Mouse (Mus musculus) gonadal fat pad, adult 2 months (tissue): ENCODE data around the gene Tifab. TPM values are rescaled to one million over a fixed set of nuclear protein-coding genes. Genes with fewer than 3 reads are reported as not detected.

Experiments
- DNase-seq: peaks from one replicate; pipeline ENCODE4 v3.0.0-alpha.2; 2012; ENCODE audit warnings: low read depth
- polyA plus RNA-seq: library from polyadenylated mRNA; depleted of rRNA; stranded (reverse); fragments of >200 nt; gene quantifications from 2 replicates; pipeline ENCODE4 v1.2.3, GENCODE M21; 2012; rRNA removed

Tifab gene
- polyA plus RNA-seq, 1 experiment, result 3.8 TPM

DNA sequence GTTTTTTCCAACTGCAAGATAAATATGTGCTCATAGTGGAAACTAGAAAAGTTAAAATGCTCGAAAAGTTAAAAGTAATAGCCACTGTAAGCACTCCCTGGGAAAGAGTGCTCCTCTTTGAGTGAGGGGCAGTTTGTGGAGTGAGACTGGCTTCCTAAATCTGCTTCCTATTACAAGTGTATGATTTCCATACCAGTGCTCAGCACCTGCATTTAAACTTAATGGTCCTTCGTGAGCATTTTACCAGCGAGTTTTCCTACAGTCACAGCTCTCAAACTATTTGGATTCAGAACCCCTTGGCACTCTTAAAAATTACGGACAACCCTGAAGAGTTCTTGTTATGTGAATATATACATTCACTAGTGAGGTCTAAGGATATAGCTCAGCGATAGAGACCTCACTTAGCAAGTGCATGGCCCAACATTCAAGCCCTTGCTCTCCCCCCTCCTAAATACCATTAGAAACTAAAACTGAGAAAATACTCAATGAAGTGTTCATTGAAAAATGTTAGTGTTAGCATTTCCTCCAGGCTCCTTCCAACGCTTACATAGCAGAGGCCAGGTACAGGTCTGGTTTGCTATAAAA lies 39.4 kb downstream of the Tifab start:
- DNase-seq, result no peak

- no peak for DNase-seq
These were observed 42.5 kb downstream of the Tifab start, which contains the start of gene H2afy for GRCm38 (mm10) chr13:56136200-56136599. TSS of gene H2afy (minus strand) at chr13:56136361.

- DNase-seq, result no peak
These were observed 43.2 kb downstream of the Tifab start for GRCm38 (mm10) chr13:56135231-56136052.

DNA sequence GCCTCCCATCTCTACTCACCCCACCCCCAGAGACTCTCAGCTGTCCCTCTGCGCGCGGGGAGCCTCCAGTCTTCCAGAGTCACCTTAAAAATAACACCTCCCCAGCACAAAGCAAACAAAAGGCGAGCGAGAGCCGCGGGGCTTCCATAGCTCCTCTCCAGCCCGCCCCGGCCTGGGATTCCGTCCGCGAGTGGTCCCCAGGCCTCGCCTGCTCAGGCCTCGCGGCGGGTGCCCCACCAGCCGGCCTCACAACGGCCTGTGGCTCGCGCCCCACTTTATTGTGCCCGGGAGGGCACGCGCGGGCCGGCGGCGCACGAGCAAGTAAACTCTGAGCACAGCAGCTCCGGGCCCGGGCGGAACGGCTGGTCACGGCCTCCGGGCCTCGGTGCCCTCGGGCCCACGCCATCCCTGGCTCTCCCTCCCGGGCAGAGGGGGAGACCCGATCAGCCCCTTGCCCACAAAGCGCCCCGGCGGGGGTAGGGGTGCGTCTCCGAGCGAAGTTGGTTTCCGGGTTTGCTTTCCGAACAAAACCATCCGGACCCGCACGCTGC lies 44.0 kb downstream of the Tifab start:
- no peak for DNase-seq

DNA sequence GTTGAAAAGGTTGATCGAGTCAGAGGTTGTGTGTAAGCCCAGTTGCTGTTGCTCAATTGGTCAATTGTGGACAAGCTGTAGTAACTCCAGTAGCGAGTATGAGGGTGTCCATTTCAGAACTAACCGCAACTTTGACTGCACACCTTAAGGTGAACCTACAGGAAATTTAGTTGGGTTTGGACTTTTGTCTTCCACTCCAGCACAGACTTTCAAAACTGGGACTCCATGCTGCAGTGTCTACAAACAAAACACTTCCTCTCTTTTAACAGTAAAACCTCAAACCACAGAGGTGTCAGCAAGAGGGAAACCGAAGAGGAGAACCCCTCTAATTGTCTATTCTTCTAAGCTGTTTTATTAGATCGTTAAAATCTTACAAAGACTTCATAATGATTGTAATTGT lies 44.7 kb downstream of the Tifab start:
- DNase-seq, result no peak

DNA sequence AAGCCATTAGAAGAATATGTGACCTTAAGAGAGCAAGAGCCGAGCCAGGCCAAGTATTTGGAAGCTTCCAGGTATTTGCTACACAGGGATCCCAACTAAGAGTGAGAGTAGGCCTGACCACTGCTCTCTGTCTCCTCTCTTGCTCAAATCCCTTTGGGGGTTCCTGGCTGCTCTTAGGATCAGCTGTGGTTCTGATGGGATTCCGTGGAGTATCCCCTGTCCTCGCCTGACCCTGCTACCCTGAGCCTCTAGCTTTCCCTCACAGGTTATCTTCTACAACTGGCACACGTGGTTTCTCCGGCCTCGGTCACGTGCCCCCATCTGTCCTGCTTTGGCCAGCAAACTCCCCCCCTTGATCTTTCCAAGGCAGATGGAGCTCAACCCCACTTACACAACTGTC lies 45.7 kb downstream of the Tifab start:
- no peak for DNase-seq

GRCm38 (mm10) chr13:56132326-56132936 lies 46.3 kb downstream of the Tifab start:
- DNase-seq, result no peak

DNA sequence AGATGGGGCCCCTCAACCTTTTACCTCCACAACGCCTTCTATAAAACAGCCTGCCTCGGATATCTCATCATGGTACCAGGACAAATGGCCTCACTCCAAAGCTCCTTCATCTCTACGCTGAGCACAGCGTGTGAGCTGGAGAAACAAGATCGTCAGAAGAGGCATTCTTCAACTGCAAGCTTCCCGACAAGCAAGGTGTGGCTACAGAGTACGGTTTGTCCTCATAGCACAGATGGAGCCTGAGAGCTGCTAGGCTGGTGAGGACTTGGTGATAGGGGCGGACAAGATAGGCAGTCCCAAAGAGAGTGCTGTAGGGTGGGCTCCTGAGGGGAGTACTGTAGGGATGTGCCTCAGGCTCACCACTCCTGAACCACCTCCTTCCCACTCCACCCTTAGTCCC lies 48.1 kb downstream of the Tifab start:
- DNase-seq, result no peak

DNA sequence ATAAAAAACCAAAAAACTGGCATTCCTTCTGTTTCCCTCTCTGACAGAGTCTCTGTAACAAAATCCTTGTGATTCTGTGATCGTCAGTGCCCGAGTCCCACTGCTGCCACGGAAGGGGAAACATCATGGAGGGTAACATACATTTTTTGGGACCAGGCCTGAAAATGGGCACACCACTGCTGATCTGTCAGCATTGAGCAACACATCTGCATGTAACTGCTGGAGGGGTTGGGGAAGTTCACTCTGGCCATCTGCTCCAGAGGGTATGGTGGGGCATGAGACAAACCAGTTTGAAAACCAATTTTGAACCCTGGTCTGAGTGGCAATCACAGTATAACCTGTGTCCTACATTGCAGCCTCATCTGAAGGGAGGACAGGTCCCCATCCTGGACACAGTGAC lies 49.1 kb downstream of the Tifab start:
- no peak for DNase-seq

DNA sequence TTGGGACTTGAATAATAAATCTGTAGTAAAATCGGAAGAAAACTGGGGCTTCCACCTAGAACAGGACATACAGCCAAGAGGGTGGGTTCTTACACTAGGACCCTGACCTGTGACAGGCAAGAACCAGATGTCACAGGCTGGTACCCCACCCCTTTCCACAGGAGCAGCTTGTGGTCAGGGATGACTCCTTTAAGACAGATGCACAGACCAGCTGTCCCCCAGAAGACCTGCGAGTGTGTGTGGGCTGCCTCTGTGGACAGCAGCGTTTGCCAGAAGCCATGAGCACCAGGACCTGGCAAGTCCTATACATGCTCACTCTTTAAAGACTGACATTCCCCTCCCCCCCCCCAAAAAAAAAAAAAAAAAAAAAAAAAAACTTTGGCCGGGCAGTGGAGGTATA lies 49.7 kb downstream of the Tifab start:
- no peak for DNase-seq

DNA sequence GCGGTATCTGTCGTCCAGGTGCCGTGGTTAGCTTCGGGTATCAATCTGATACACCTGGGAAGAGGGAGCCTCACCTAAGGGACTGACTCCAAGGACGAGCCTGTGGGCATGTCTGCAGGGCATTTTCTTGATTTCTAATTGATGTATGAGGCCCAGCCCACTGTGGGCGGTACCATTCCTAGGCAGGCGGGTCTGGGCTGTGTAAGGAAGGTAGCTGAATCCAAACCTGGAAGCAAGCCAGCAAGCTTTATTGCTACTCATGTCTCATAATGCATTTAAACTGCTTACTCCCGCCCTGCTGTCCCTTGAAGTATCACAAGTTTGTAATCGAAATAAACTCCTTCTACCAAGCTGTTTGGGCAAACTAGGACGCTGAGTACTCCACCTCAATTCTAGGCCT lies 53.1 kb downstream of the Tifab start:
- no peak for DNase-seq

Other genes starting within 250 kb of the Tifab start
- 77.4 and 109 TPM in 2 replicates for gene H2afy, start 42.5 kb downstream of the Tifab start, polyA plus RNA-seq
- not detected in 2 replicates for gene Neurog1, start 73.3 kb upstream of the Tifab start, polyA plus RNA-seq
- gene Cxcl14, start 117.7 kb upstream of the Tifab start, polyA plus RNA-seq, result 26.4 and 45.4 TPM in 2 replicates
- gene Gm3045, start 247.7 kb upstream of the Tifab start, polyA plus RNA-seq, result not detected in 2 replicates